Mouse (Mus musculus) midbrain, embryonic 11.5 days (tissue): Measurements from ENCODE around the gene Flywch1. TPM values are rescaled to one million over a fixed set of nuclear protein-coding genes. Genes with fewer than 3 reads are reported as not detected.
A peak's percentile ranks its signal among the peaks of the same experiment; 100 is the strongest.

Experiments
- ATAC-seq: fragments of 200-750 bp; cut with Nextera tagmentation; 2 replicates; pipeline ENCODE4 v1.8.0; 2017; ENCODE audit warnings: moderate TSS enrichment, moderate library complexity; ENCODE audit not compliant: low FRiP score
- DNase-seq: peaks from one replicate; pipeline ENCODE4 v3.0.0; 2015; ENCODE audit warnings: low spot score; ENCODE audit errors: missing footprints
- H3K27ac ChIP-seq: fragments of 300-500 bp; sonication (generic); 2 replicates; pipeline ENCODE4 v1.5.1; 2014; ENCODE audit warnings: low read depth, low read length
- H3K27me3 ChIP-seq: fragments of 300-500 bp; sonication (generic); 2 replicates; pipeline ENCODE4 v1.6.1; 2014; ENCODE audit warnings: mild to moderate bottlenecking, low read length, moderate library complexity, mixed read lengths; ENCODE audit not compliant: control insufficient read depth, insufficient read depth
- H3K36me3 ChIP-seq: fragments of 300-500 bp; sonication (generic); 2 replicates; pipeline ENCODE4 v1.6.1; 2014; ENCODE audit warnings: mild to moderate bottlenecking, low read length, moderate library complexity, mixed read lengths; ENCODE audit not compliant: control insufficient read depth, insufficient read depth
- H3K4me1 ChIP-seq: fragments of 300-500 bp; sonication (generic); 2 replicates; pipeline ENCODE4 v1.6.1; 2014; ENCODE audit warnings: low read length; ENCODE audit not compliant: control insufficient read depth, insufficient read depth
- H3K4me2 ChIP-seq: fragments of 300-500 bp; sonication (generic); 2 replicates; pipeline ENCODE4 v1.6.1; 2014; ENCODE audit warnings: mild to moderate bottlenecking, moderate library complexity
- H3K4me3 ChIP-seq: fragments of 300-500 bp; sonication (generic); 2 replicates; pipeline ENCODE4 v1.5.1; 2014; ENCODE audit warnings: low read depth, low read length
- H3K9ac ChIP-seq: fragments of 300-500 bp; sonication (generic); 2 replicates; pipeline ENCODE4 v1.6.1; 2014; ENCODE audit warnings: low read length
- H3K9me3 ChIP-seq: fragments of 300-500 bp; sonication (generic); 2 replicates; pipeline ENCODE4 v1.6.1; 2016; ENCODE audit warnings: low read length; ENCODE audit not compliant: control insufficient read depth
- WGBS: fragments of 180-500 bp; shearing (Covaris S2); extraction: QIAGEN DNeasy Blood & Tissue Kit; methylation state at CpG from one replicate; pipeline ENCODE4 v1.1.7; 2014; 5-methylcytosine and 5-hydroxymethylcytosine counted together
- polyA plus RNA-seq: library from polyadenylated mRNA; unstranded; fragments of >200 nt; fragmentation: Nextera tagmentation; extraction: Ambion mirVana; gene quantifications from 2 replicates; pipeline ENCODE4 v1.2.1, GENCODE M21; 2014

Gene Flywch1
- polyA plus RNA-seq = 125 and 142 TPM in 2 replicates

- no peaks in the 10 kb centered on the region; the same call in 1 of the 2 replicates for H3K36me3 ChIP-seq
- DNase-seq (peak; percentile 100), ATAC-seq (peak; percentile 98)
- peaks cover 7% of the 10 kb centered on the region for H3K4me1 ChIP-seq
- H3K27me3 ChIP-seq = no peaks in the 10 kb centered on the region
- peak within 1 kb of the TSS; percentile 82 for H3K27ac ChIP-seq
- H3K4me3 ChIP-seq = peak within 1 kb of the TSS; percentile 86
- peak within 1 kb of the TSS; percentile 51 for H3K4me2 ChIP-seq
- H3K9me3 ChIP-seq = no peaks in the 10 kb centered on the region
- H3K9ac ChIP-seq = peak within 1 kb of the TSS; percentile 98
- WGBS = 4% methylated on average over 57 of the region's 58 CpGs
These were observed at the start of gene Flywch1 for GRCm38 (mm10) chr17:23771284-23772218. Gene Flywch1, minus strand, starts transcription at chr17:23771602.

- no peaks in the 10 kb centered on the region for H3K4me1 ChIP-seq
- DNase-seq (no peak), ATAC-seq (no peak)
- H3K9me3 ChIP-seq = peaks cover 12% of the 10 kb centered on the region
- H3K36me3 ChIP-seq = peaks cover 85% of the 10 kb centered on the region
- H3K9ac ChIP-seq = no peak overlapping the region
- no peak overlapping the region for H3K4me3 ChIP-seq
- 98% methylated on average over 5 of the region's 5 CpGs for WGBS
- no peaks in the 10 kb centered on the region for H3K27me3 ChIP-seq
- H3K27ac ChIP-seq = no peak overlapping the region
- H3K4me2 ChIP-seq = no peak overlapping the region
These were observed 49.3 kb upstream of the Flywch1 start for GRCm38 (mm10) chr17:23820731-23821130.

GRCm38 (mm10) chr17:23819235-23819634 is 47.8 kb upstream of the Flywch1 start:
- peaks cover 14% of the 10 kb centered on the region for H3K9me3 ChIP-seq
- no peak for ATAC-seq
- WGBS = 96% methylated on average over 25 of the region's 25 CpGs

GRCm38 (mm10) chr17:23818579-23818978 is 47.2 kb upstream of the Flywch1 start:
- Histone ChIP-seq H3K9me3 (peaks cover 14% of the 10 kb centered on the region), H3K9ac (no peak overlapping the region), H3K27me3 (no peaks in the 10 kb centered on the region), H3K4me2 (no peak overlapping the region), H3K27ac (no peak overlapping the region), H3K4me1 (no peaks in the 10 kb centered on the region), H3K4me3 (no peak overlapping the region), H3K36me3 (peaks cover 88% of the 10 kb centered on the region)
- ATAC-seq = no peak
- DNase-seq = no peak
- over 99% methylated on average over 8 of the region's 8 CpGs for WGBS

More at GRCm38 (mm10) chr17:23819235-23819634, 47.8 kb upstream of the Flywch1 start:
- Histone ChIP-seq H3K27ac (no peak overlapping the region), H3K9ac (no peak overlapping the region), H3K4me2 (no peak overlapping the region), H3K4me3 (no peak overlapping the region), H3K36me3 (peaks cover 88% of the 10 kb centered on the region), H3K27me3 (no peaks in the 10 kb centered on the region), H3K4me1 (no peaks in the 10 kb centered on the region)
- no peak for DNase-seq

GRCm38 (mm10) chr17:23815641-23816040 is 44.2 kb upstream of the Flywch1 start:
- Histone ChIP-seq H3K9me3 (peaks cover 14% of the 10 kb centered on the region), H3K36me3 (peaks cover 83% of the 10 kb centered on the region), H3K27ac (no peak overlapping the region), H3K27me3 (no peaks in the 10 kb centered on the region), H3K4me3 (no peak overlapping the region), H3K4me1 (no peaks in the 10 kb centered on the region), H3K9ac (no peak overlapping the region), H3K4me2 (no peak overlapping the region)
- whole genome bisulfite sequencing = 96% methylated on average over 16 of the region's 16 CpGs
- DNase-seq (no peak), ATAC-seq (no peak)

GRCm38 (mm10) chr17:23807918-23808317 is 36.5 kb upstream of the Flywch1 start:
- no peaks in the 10 kb centered on the region for H3K9me3 ChIP-seq
- no peak overlapping the region for H3K27ac ChIP-seq
- ATAC-seq (no peak), DNase-seq (no peak)
- no peaks in the 10 kb centered on the region for H3K27me3 ChIP-seq
- peaks cover 33% of the 10 kb centered on the region for H3K36me3 ChIP-seq
- WGBS = 99% methylated on average over 3 of the region's 3 CpGs
- H3K4me1 ChIP-seq = peaks cover 14% of the 10 kb centered on the region
- H3K4me2 ChIP-seq = no peak overlapping the region
- H3K9ac ChIP-seq = no peak overlapping the region
- no peak overlapping the region for H3K4me3 ChIP-seq

- DNase-seq (no peak), ATAC-seq (no peak)
- 91% methylated on average over 25 of the region's 25 CpGs for WGBS
- Histone ChIP-seq H3K9me3 (no peaks in the 10 kb centered on the region), H3K4me2 (no peak overlapping the region), H3K9ac (no peak overlapping the region), H3K36me3 (peaks cover 25% of the 10 kb centered on the region), H3K27ac (no peak overlapping the region), H3K4me3 (no peak overlapping the region; the same call in 1 of the 2 replicates), H3K27me3 (no peaks in the 10 kb centered on the region), H3K4me1 (peaks cover 14% of the 10 kb centered on the region)
These were observed 35.5 kb upstream of the Flywch1 start for GRCm38 (mm10) chr17:23806867-23807266.

- H3K9ac ChIP-seq = peak overlapping the region; percentile 98
- DNase-seq = peak; percentile 82
- no peak for ATAC-seq
- H3K27me3 ChIP-seq = no peaks in the 10 kb centered on the region
- H3K4me3 ChIP-seq = peak overlapping the region; percentile 99
- H3K9me3 ChIP-seq = no peaks in the 10 kb centered on the region
- H3K36me3 ChIP-seq = peaks cover 15% of the 10 kb centered on the region
- peaks cover 14% of the 10 kb centered on the region for H3K4me1 ChIP-seq
- H3K4me2 ChIP-seq = peak overlapping the region; percentile 95
- no peak overlapping the region for H3K27ac ChIP-seq
- 7% methylated on average over 8 of the region's 8 CpGs for WGBS
These were observed 33.2 kb upstream of the Flywch1 start for GRCm38 (mm10) chr17:23804426-23805085.
